Mouse (Mus musculus) hindbrain, embryonic 15.5 days (tissue): ENCODE results near the gene Hsd17b2. TPM values are rescaled to one million over a fixed set of nuclear protein-coding genes. Genes with fewer than 3 reads are reported as not detected.

Experiments used
- ATAC-seq: fragments of 200-750 bp; cut with Nextera tagmentation; 2 replicates; pipeline ENCODE4 v1.8.0; 2017; ENCODE audit warnings: low read depth, moderate number of reproducible peaks, moderate TSS enrichment; ENCODE audit not compliant: low FRiP score
- H3K27ac ChIP-seq: fragments of 300-500 bp; sonication (generic); replicated peaks from 2 replicates; pipeline ENCODE4 v1.5.1; 2015; ENCODE audit warnings: mild to moderate bottlenecking, inconsistent platforms
- H3K27me3 ChIP-seq: fragments of 300-500 bp; sonication (generic); 2 replicates; pipeline ENCODE4 v1.6.1; 2015; ENCODE audit warnings: control low read depth, inconsistent platforms
- H3K36me3 ChIP-seq: fragments of 300-500 bp; sonication (generic); 2 replicates; pipeline ENCODE4 v1.6.1; 2015; ENCODE audit warnings: control low read depth, inconsistent platforms
- H3K4me1 ChIP-seq: fragments of 300-500 bp; sonication (generic); replicated peaks from 2 replicates; pipeline ENCODE4 v1.6.1; 2015; ENCODE audit warnings: control low read depth, inconsistent platforms
- H3K4me2 ChIP-seq: fragments of 300-500 bp; sonication (generic); 2 replicates; pipeline ENCODE4 v1.6.1; 2015; ENCODE audit warnings: moderate library complexity, mild to moderate bottlenecking, inconsistent platforms
- H3K4me3 ChIP-seq: fragments of 300-500 bp; sonication (generic); 2 replicates; pipeline ENCODE4 v1.5.1; 2015; ENCODE audit warnings: mild to moderate bottlenecking, inconsistent platforms
- H3K9ac ChIP-seq: fragments of 300-500 bp; sonication (generic); 2 replicates; pipeline ENCODE4 v1.6.1; 2015; ENCODE audit warnings: inconsistent platforms
- H3K9me3 ChIP-seq: fragments of 300-500 bp; sonication (generic); 2 replicates; pipeline ENCODE4 v1.6.1; 2016; ENCODE audit warnings: control low read depth, inconsistent platforms
- WGBS: fragments of 180-500 bp; shearing (Covaris S2); methylation state at CpG from one replicate; pipeline ENCODE4 v1.1.7; 2015; 5-methylcytosine and 5-hydroxymethylcytosine counted together
- polyA plus RNA-seq: library from polyadenylated mRNA; unstranded; fragments of >200 nt; fragmentation: Nextera tagmentation; extraction: Ambion mirVana; gene quantifications from 2 replicates; pipeline ENCODE4 v1.2.1, GENCODE M21; 2015

The Hsd17b2 gene
- polyA plus RNA-seq, 1 experiment from 2014 or later, result 0.26 TPM

GRCm38 (mm10) chr8:117778531-117779322, 77.0 kb downstream of the Hsd17b2 start:
- no peaks in the 10 kb centered on the region for H3K9me3 ChIP-seq
- 0 out of 2 replicates have a peak, but pooled peaks cover 3% of the 10 kb centered on the region for H3K27me3 ChIP-seq
- H3K4me3 ChIP-seq, result no peak overlapping the region
- WGBS, result 73% methylated on average over 11 of the region's 11 CpGs
- no peak overlapping the region for H3K9ac ChIP-seq
- no peak for ATAC-seq
- H3K4me2 ChIP-seq, result no peak overlapping the region
- H3K36me3 ChIP-seq, result no peaks in the 10 kb centered on the region
- H3K27ac ChIP-seq, result no peak overlapping the region
- H3K4me1 ChIP-seq, result no peaks in the 10 kb centered on the region

- Histone ChIP-seq H3K36me3 (no peaks in the 10 kb centered on the region), H3K4me2 (no peak overlapping the region), H3K4me1 (no peaks in the 10 kb centered on the region), H3K9ac (no peak overlapping the region), H3K27ac (no peak overlapping the region), H3K9me3 (no peaks in the 10 kb centered on the region), H3K4me3 (no peak overlapping the region), H3K27me3 (0 out of 2 replicates have a peak, but pooled peaks cover 3% of the 10 kb centered on the region)
- no peak for ATAC-seq
- 76% methylated on average over 6 of the region's 6 CpGs for WGBS
These were observed 77.6 kb downstream of the Hsd17b2 start for GRCm38 (mm10) chr8:117779344-117779743.

GRCm38 (mm10) chr8:117781375-117782129, 79.8 kb downstream of the Hsd17b2 start:
- Histone ChIP-seq H3K9ac (no peak overlapping the region), H3K27me3 (0 out of 2 replicates have a peak, but pooled peaks cover under 1% of the 10 kb centered on the region), H3K4me1 (no peaks in the 10 kb centered on the region), H3K4me3 (no peak overlapping the region), H3K4me2 (no peak overlapping the region), H3K36me3 (no peaks in the 10 kb centered on the region), H3K9me3 (no peaks in the 10 kb centered on the region), H3K27ac (no peak overlapping the region)
- ATAC-seq, result no peak
- WGBS, result 59% methylated on average over 6 of the region's 6 CpGs

- Histone ChIP-seq H3K4me1 (no peaks in the 10 kb centered on the region), H3K4me3 (no peak overlapping the region), H3K27me3 (no peaks in the 10 kb centered on the region), H3K27ac (no peak overlapping the region), H3K4me2 (no peak overlapping the region), H3K36me3 (peaks cover 6% of the 10 kb centered on the region; the same call in 1 of the 2 replicates), H3K9ac (no peak overlapping the region), H3K9me3 (no peaks in the 10 kb centered on the region; the same call in 1 of the 2 replicates)
- WGBS, result 97% methylated on average over 7 of the region's 7 CpGs
- no peak for ATAC-seq
These were observed 81.3 kb downstream of the Hsd17b2 start for GRCm38 (mm10) chr8:117783021-117783420.

- Histone ChIP-seq H3K4me2 (no peak overlapping the region), H3K4me3 (no peak overlapping the region), H3K4me1 (no peaks in the 10 kb centered on the region), H3K9me3 (no peaks in the 10 kb centered on the region; the same call in 1 of the 2 replicates), H3K36me3 (peaks cover 17% of the 10 kb centered on the region), H3K9ac (no peak overlapping the region), H3K27me3 (no peaks in the 10 kb centered on the region), H3K27ac (no peak overlapping the region)
- WGBS, result 91% methylated on average over 3 of the region's 3 CpGs
- no peak for ATAC-seq
These were observed 84.7 kb downstream of the Hsd17b2 start for GRCm38 (mm10) chr8:117786428-117786827.

- Histone ChIP-seq H3K9ac (no peak overlapping the region), H3K27ac (no peak overlapping the region)
These were observed 91.0 kb downstream of the Hsd17b2 start for GRCm38 (mm10) chr8:117792616-117793144.

GRCm38 (mm10) chr8:117794581-117794980, 92.9 kb downstream of the Hsd17b2 start:
- no peak overlapping the region for H3K4me3 ChIP-seq
- H3K27me3 ChIP-seq, result no peaks in the 10 kb centered on the region
- H3K4me2 ChIP-seq, result no peak overlapping the region
- no peak for ATAC-seq
- H3K9me3 ChIP-seq, result no peaks in the 10 kb centered on the region
- peaks cover 20% of the 10 kb centered on the region for H3K36me3 ChIP-seq
- H3K9ac ChIP-seq, result no peak overlapping the region
- H3K27ac ChIP-seq, result peak overlapping the region; percentile 53; the same call in 1 of the 2 replicates
- whole genome bisulfite sequencing, result 67% methylated on average over 10 of the region's 10 CpGs
- H3K4me1 ChIP-seq, result peaks cover 8% of the 10 kb centered on the region; the same call in 1 of the 2 replicates

More at GRCm38 (mm10) chr8:117792616-117793144, 91.0 kb downstream of the Hsd17b2 start:
- no peaks in the 10 kb centered on the region for H3K9me3 ChIP-seq
- no peak overlapping the region for H3K4me2 ChIP-seq
- H3K36me3 ChIP-seq, result peaks cover 29% of the 10 kb centered on the region
- peaks cover 8% of the 10 kb centered on the region; the same call in 1 of the 2 replicates for H3K4me1 ChIP-seq
- no peak for ATAC-seq
- 69% methylated on average over 19 of the region's 19 CpGs for WGBS
- H3K27me3 ChIP-seq, result no peaks in the 10 kb centered on the region
- H3K4me3 ChIP-seq, result no peak overlapping the region

- Histone ChIP-seq H3K27ac (no peak overlapping the region), H3K4me2 (no peak overlapping the region), H3K4me1 (peaks cover 23% of the 10 kb centered on the region), H3K4me3 (no peak overlapping the region), H3K9me3 (no peaks in the 10 kb centered on the region), H3K9ac (no peak overlapping the region), H3K27me3 (no peaks in the 10 kb centered on the region), H3K36me3 (peaks cover 14% of the 10 kb centered on the region)
- ATAC-seq, result no peak
- WGBS, result 94% methylated on average over 15 of the region's 15 CpGs
These were observed 94.8 kb downstream of the Hsd17b2 start for GRCm38 (mm10) chr8:117796464-117796863.

GRCm38 (mm10) chr8:117798066-117798465, 96.4 kb downstream of the Hsd17b2 start:
- Histone ChIP-seq H3K4me2 (no peak overlapping the region), H3K4me3 (no peak overlapping the region), H3K27me3 (no peaks in the 10 kb centered on the region), H3K9ac (no peak overlapping the region), H3K36me3 (peaks cover 7% of the 10 kb centered on the region), H3K9me3 (no peaks in the 10 kb centered on the region), H3K27ac (no peak overlapping the region), H3K4me1 (peaks cover 28% of the 10 kb centered on the region)
- WGBS, result 96% methylated on average over 2 of the region's 2 CpGs
- no peak for ATAC-seq

GRCm38 (mm10) chr8:117801443-117802298, 100.0 kb downstream of the Hsd17b2 start, which contains the start of gene Mphosph6:
Gene Mphosph6, minus strand, starts transcription at chr8:117801943.
- no peaks in the 10 kb centered on the region for H3K9me3 ChIP-seq
- H3K27ac ChIP-seq, result peak within 1 kb of the TSS; percentile 86
- H3K9ac ChIP-seq, result peak within 1 kb of the TSS; percentile 75
- no peaks in the 10 kb centered on the region for H3K27me3 ChIP-seq
- peak; percentile 98 for ATAC-seq
- WGBS, result under 1% methylated on average over 65 of the region's 65 CpGs
- no peaks in the 10 kb centered on the region for H3K36me3 ChIP-seq
- H3K4me3 ChIP-seq, result peak within 1 kb of the TSS; percentile 77
- peak within 1 kb of the TSS; percentile 70 for H3K4me2 ChIP-seq
- H3K4me1 ChIP-seq, result peaks cover 21% of the 10 kb centered on the region

- Histone ChIP-seq H3K4me2 (peak overlapping the region; percentile 70), H3K4me1 (peaks cover 21% of the 10 kb centered on the region), H3K9me3 (no peaks in the 10 kb centered on the region), H3K27ac (peak overlapping the region; percentile 86), H3K4me3 (peak overlapping the region; percentile 77), H3K9ac (peak overlapping the region; percentile 75), H3K36me3 (no peaks in the 10 kb centered on the region), H3K27me3 (no peaks in the 10 kb centered on the region)
- 1% methylated on average over 11 of the region's 11 CpGs for WGBS
- ATAC-seq, result peak; percentile 78
These were observed 100.6 kb downstream of the Hsd17b2 start for GRCm38 (mm10) chr8:117802299-117802689.
